Mouse (Mus musculus) adrenal gland, adult 8-10 months (tissue): Measurements from ENCODE around the gene Sar1b. TPM values are rescaled to one million over a fixed set of nuclear protein-coding genes. Genes with fewer than 3 reads are reported as not detected.

Experiments used
- DNase-seq: peaks from one replicate; pipeline ENCODE4 v3.0.0; 2022
- total RNA-seq, 4 experiments: library from RNA; stranded (reverse); gene quantifications; 2 replicates each; pipeline ENCODE4 v1.2.4; 2022

Sar1b gene
- total RNA-seq, 4 experiments from 2014 or later, result 96.3 to 116 (median 101) TPM

GRCm38 (mm10) chr11:51831962-51832909, 68.7 kb downstream of the Sar1b start:
- DNase-seq, result peak; percentile 73

GRCm38 (mm10) chr11:51832992-51833391, 69.5 kb downstream of the Sar1b start:
- DNase-seq, result no peak

- DNase-seq, result no peak
These were observed 70.0 kb downstream of the Sar1b start for GRCm38 (mm10) chr11:51833393-51834066.

GRCm38 (mm10) chr11:51834067-51834411, 70.6 kb downstream of the Sar1b start:
- no peak for DNase-seq

GRCm38 (mm10) chr11:51835598-51835997, 72.1 kb downstream of the Sar1b start:
- no peak for DNase-seq

GRCm38 (mm10) chr11:51836506-51836905, 73.0 kb downstream of the Sar1b start:
- no peak for DNase-seq

GRCm38 (mm10) chr11:51837164-51838153, 74.0 kb downstream of the Sar1b start:
- DNase-seq, result no peak

GRCm38 (mm10) chr11:51839106-51839505, 75.6 kb downstream of the Sar1b start:
- no peak for DNase-seq

GRCm38 (mm10) chr11:51839973-51840372, 76.5 kb downstream of the Sar1b start:
- DNase-seq, result no peak

GRCm38 (mm10) chr11:51840657-51841056, 77.2 kb downstream of the Sar1b start:
- no peak for DNase-seq

GRCm38 (mm10) chr11:51841149-51841548, 77.7 kb downstream of the Sar1b start:
- DNase-seq, result no peak

Other genes with a start within 250 kb of the Sar1b start
- 10 to 100 TPM; 27.2 to 39.4 (median 33.3) TPM for gene Phykpl, start 178.9 kb upstream of the Sar1b start, total RNA-seq
- 100 to 1,000 TPM; 219 to 321 (median 266) TPM for gene Hnrnpab, start 156.8 kb upstream of the Sar1b start, total RNA-seq
- gene Nhp2, start 144.0 kb upstream of the Sar1b start, total RNA-seq, result 10 to 100 TPM; 52.2 to 75.1 (median 56.2) TPM
- 10 to 100 TPM; 42.4 to 60.2 (median 51.6) TPM for gene Rmnd5b, start 127.8 kb upstream of the Sar1b start, total RNA-seq
- 10 to 100 TPM in 1 of 4 experiments, 1 to 10 TPM in 3; 8.2 to 10.6 (median 8.5) TPM for gene N4bp3, start 112.8 kb upstream of the Sar1b start, total RNA-seq
- gene D930048N14Rik, start 112.7 kb upstream of the Sar1b start, total RNA-seq, result 1 to 10 TPM; 1.6 to 5.4 (median 2.8) TPM
- 10 to 100 TPM; 45.7 to 63.8 (median 50.0) TPM for gene 0610009B22Rik, start 74.8 kb upstream of the Sar1b start, total RNA-seq
- 10 to 100 TPM; 33.6 to 38.5 (median 37.4) TPM for gene Sec24a, start 53 bp upstream of the Sar1b start, total RNA-seq
- 10 to 100 TPM; 21.1 to 36.2 (median 30.3) TPM for gene Jade2, start 94.0 kb downstream of the Sar1b start, total RNA-seq
- gene Cdkn2aipnl, start 204.0 kb downstream of the Sar1b start, total RNA-seq, result 10 to 100 TPM; 16.9 to 25.6 (median 21.3) TPM
- gene Ube2b, start 237.1 kb downstream of the Sar1b start, total RNA-seq, result 100 to 1,000 TPM; 124 to 144 (median 140) TPM
- gene Cdkl3, start 240.5 kb downstream of the Sar1b start, total RNA-seq, result 1 to 10 TPM; 3.0 to 5.5 (median 4.2) TPM